Mouse (Mus musculus) monocyte, adult 2 months (primary cell): Measurements from ENCODE around the gene Rbm44.
A peak's percentile ranks its signal among the peaks of the same experiment; 100 is the strongest.

Source experiments
- DNase-seq, 2 experiments: peaks; one replicate each; pipeline ENCODE4 v3.0.0; 2022; ENCODE audit warnings: low spot score in 2 of 2, low read depth in 1 of 2

The Rbm44 gene

DNA sequence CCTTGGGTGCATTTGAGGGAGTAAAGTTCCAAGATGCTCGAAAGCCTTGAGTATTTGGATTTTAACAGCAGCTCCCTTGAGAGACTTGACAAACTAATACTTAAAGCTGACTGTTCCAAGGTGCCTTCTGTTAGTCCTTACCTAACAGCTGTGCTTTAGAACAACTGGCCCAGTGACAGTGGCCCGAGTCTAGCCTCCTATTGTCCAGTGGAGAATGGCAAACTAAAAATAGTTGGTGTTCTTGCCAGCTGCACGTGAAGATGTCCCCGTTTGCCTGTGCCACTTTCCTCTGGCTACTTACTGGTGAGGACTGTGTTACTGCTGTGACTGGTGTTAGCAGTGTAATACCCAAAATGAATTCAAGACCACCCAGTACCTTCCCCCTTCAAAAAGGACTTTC, 32.0 kb downstream of the Rbm44 start:
- DNase-seq, result no peak

DNA sequence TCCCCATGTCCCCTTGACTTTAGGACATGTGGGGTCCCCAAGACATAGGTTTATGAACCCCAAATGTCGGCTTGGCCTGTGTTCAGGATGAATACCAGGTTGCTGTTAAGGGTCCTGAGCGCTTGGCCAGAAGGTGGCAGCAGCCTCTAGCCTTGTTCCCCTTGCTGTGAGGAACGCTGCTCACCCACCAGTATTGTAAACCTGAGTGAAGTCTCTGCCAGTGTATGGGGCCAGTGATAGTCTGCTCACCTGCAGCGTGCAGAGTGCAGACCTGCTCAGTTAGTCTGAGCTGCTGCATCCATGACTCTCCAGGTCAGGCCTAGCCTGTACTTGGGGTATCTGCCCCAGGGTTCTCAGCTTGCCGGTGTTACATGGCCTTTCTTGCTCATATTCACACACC, 34.2 kb downstream of the Rbm44 start:
- peak in 1 of 2 experiments; percentile 64 for DNase-seq

DNA sequence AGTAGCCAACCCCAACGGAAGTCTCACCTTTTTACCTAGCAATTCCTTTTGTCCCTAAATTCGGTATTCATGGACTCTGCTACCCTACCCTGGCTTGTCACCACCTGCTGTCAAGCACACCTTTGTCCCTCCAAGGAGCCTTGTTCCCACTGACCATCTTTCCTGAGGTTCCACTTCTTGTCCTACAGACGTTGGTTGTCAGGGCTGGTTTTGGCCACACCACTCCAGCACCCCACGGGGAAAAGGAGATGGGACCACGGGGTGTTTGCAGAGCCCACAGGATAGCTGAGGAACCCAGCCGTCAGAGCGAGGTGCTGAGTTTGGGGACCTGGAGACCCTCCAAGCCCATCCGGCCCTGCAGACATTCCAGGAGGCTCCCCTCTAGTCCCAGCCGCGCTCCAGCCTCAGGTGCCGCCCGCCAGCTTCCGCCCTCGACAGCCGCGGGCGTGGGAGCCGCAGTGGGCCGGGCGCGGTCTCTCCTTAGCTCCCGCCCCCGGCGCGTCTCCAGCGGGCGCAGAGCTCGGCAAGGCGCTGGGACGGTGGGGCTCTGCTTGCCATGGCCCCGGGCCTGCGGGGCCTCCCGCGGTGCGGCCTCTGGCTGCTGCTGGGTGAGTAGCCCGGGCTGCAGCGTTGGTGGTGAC, 34.8 kb downstream of the Rbm44 start, which contains the start of gene Ramp1:
Gene Ramp1 (plus strand): TSS at position 290 of the 641 bp plus-strand sequence.
- DNase-seq, result peak in 1 of 2 experiments; percentile 19

DNA sequence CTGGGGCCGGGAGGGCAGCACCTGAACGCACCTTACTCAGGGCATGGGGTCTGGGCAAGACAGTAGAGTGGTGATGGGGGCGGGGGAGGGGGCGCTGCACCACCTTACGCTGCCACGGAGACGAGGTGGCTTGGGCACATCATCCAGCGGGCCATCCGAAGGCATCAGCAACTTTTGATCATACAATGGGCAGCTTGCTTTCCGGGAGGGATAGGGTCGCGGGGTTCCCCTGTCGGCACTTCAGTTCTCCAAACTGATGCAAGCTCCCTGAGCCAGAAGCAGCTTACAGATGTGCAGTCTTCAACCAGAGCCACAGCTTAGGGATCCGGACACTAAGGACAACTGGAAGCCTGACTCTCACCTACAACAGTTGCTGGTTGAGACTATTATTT, 35.3 kb downstream of the Rbm44 start:
- no peak for DNase-seq

DNA sequence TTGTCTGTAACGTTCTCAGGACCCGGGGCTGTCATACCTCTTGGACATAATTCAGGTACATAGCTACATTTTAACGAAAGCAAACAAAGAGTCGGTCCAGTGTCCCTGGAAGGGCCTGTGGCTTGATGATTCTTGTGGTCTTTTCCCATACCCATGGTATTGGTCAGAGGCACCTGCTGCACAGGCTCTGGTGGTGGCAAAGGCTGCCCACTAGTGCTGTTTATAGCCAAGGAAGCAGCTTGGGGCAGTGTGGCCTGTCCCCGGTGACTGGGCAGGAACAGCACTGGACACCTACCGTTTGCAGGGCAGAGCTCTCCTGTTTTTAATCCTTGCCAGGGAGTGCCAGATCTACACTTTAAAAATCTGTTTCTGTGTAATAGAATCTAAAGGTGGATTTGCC, 35.8 kb downstream of the Rbm44 start:
- DNase-seq, result no peak

DNA sequence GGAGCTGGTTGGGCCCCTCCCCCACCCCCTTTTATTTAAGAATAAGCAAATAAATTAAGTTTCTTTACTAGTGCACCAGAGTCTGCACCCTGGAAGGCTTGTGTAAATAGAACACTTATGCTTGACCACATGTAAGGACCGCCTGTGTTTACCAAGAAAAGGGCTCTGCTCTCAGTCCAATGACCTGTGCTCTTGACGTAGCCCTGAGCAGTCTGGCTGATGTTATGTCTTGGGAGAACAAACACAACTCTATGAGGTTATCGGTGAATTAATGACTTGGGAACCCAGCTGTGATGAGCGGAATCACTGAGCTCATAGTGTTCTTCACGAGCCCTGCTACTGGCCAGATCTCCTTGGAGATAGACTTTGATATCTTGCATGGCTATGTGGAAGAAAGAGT, 36.4 kb downstream of the Rbm44 start:
- DNase-seq, result no peak

DNA sequence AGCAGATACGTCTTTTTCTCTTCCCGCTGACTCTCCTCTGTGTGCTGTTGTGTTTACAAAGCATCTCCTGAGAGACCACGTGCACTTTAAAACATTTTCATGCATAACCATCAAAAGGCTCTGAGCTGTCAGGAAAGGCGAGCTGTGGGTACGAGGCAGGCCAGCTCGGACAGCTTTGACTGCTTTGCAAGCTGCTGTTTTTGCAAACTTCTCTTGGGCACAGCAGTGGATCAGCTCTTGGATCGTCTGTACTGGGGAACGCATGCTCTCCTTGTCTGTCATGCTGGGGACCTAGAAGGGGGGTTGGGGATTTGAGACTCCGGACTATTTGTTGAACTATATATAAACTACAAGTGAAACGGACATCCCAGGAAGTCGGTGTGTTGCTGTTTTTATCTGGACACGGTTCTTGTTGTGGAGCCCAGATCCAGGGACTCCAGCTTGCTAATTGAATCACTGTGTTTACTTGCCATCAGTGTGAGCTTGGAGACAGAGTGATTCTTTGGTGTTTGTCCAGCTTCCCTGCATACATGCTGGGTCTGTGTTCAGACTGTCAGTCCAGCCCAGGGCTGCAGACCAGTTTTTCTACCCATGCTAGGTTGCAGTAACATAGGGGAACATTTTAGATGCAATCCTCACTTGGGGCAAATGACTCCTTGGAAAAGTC, 37.0 kb downstream of the Rbm44 start:
- DNase-seq, result no peak

DNA sequence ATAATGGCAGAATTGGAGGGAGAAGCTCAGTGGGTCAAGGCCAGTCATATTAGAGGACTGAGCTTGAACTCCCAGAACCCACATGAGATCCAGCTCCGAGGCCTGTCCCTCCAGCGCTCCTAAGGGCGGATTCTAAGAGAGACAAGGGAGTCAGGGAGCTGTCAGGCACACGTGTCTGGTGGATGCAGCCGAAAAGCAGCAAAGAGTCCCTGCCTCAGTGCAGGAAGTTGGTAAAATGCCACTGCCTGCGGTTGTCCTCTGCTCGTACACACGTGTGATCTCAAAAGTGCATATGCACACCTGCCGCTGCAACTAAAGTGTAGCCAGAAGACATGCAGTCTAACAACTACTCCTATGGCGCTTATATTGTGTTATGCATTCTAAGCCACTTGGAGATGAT, 38.4 kb downstream of the Rbm44 start:
- DNase-seq, result no peak

DNA sequence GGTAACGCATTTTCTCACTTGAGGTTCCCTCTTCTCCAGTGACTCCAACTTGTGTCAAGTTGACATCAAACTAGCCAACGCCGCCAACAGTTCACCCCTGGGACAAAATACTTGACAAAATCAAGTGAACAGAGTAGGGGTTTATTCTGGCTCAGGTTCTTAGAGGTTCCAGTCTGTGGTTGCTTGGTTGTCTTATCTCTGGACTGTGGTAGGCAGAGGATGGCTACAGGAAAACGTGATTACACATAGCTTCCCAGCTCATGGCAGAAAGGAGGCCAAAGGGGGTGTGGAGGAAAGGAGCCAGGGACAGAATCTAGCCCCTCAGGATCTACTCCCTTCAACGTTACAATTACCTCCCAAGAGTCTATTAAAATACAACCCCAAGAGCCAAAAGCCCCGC, 41.8 kb downstream of the Rbm44 start:
- DNase-seq, result no peak

DNA sequence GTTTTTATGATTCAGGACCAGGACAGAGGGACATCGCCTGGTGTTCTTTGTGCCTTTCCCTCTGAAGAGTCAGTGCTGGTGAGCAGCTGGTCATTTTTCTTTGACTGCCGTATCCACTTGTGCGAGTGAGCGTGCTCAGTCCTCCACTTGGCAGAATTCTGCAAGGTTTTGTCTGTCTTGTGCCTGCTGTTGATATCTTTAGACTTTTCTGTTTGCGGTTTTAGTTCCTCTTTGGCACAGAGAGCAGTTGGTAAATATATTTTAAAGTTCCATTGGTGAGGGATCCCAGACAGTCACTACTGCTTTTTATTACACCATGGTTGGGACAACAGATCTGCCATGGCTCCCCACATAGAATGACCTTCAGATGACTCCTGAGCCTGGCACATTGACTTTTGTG, 42.4 kb downstream of the Rbm44 start:
- peak; percentile 24 for DNase-seq

DNA sequence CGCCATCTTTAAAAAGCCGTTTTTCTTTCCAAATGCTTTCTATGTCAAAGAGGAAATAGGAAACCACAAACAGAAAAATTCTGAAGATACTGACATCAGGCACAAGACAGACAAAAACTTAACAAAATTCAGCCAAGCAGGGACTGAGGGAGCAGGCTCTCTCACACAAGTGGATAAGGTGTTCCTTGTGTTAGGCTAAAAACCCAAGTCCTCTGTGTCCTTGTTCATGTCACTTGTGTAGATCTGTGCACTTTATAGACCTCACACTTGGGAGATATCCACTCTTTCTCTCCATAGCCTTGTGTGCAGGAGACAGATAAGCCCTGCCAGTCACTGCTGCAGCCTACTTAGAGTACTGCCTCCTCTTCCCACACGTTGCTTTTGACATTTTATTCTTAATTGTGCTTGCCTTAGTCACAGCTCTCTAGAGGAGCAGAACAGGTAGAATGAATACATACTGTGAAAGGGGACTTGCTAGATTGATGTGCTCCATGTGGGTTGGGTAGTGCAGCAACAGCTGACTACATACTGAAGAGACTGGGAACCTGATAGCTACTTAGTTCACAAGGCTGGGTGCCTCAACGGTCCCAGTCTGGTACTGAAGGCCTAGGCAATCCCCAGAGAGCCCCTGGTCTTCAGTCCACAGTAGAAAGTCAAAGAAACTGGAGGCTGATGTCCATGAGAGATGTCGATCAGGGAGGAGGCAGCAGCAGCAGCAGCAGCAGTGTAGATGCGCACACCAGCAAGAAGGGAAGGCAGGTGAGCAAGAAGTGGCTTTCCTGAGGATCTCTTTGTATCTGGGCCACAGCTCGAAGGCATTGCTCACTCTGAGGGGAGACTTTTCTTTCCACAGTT, 43.1 kb downstream of the Rbm44 start:
- DNase-seq, result no peak

DNA sequence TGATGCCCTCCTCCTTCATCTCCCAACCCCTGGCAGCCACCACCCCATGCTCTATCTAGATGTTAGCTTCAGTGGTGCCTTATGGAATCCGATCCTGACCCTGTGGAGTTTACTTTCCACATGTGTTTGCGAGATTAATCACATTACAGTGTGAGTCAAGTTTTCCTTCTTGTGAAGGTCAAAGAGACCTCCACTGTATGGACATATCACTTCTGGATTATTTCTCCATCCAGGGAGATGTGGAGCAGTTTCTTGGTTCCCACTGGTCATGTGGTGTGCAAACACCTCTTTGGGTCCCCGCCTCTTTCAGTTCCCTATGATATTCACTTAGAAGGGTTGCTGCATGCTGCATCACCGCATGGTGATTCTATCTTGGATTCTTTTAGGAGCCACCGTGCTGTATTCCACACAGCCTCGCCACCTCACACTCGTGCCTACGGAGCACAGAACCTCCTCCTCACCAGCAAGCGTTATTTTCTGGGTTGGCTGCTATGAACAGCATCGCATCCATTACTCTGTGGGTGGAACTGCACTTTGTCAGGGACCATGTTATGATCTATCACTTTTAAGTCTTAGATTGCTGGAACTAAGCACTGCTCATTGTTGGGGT, 44.1 kb downstream of the Rbm44 start:
- no peak for DNase-seq

DNA sequence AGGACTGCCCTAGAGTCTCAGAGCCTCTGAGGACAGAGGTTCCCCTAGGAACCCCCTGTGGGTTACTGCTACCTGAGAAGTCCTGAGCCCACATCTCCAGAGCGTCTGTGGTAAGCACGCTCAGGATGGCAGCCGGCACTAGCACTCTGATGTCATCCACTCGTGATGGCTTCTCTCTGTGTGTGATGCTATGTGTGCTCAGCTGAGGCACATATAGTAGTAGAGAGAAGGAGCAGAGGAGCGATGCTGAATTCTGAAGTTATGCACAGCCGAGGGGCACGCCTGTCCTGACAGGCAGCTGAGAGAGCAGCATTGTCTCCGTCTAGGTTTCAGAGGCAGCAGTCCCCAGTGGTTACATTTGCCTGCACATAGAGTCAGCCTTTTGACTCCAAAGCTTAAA, 47.3 kb downstream of the Rbm44 start:
- DNase-seq, result no peak

DNA sequence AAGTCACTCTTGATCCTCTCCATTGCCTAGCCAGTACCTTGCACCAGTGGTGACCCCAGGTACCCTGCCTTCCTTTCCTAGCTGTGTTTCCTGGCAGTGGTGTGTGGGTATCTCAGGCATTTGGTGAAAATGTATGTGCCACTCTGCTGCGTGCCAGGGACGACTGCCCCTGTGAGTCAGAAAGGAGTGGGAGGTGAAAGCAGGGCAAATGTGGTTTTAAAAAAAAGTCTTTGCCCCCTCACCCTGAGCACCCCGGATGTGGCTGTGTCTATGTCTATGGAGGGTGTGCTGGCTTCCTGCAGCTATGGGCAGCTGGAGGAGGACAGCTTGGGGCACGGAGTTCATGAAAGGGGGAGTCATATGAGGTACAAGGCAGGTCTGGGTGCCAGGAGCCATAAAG, 48.4 kb downstream of the Rbm44 start:
- DNase-seq, result no peak

DNA sequence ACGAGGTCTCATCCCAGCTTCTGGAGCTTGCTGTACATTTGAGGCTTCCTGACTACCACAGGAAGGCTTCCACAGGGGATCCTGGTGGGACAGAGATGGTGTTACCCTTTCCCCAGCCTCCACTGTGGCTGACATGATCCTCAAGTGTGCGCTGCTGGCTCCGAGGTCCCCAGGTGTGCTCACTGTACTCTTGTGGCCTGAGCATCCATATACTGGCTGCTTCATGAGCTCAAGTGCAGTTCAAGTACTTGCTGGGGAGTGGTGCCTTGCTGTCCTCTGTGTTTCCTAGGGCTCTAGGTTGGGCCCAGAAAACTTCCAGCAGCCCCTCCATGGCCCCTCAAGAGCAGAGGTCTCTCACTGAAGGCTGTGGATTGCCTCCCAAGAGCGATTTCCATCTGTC, 48.8 kb downstream of the Rbm44 start:
- no peak for DNase-seq

DNA sequence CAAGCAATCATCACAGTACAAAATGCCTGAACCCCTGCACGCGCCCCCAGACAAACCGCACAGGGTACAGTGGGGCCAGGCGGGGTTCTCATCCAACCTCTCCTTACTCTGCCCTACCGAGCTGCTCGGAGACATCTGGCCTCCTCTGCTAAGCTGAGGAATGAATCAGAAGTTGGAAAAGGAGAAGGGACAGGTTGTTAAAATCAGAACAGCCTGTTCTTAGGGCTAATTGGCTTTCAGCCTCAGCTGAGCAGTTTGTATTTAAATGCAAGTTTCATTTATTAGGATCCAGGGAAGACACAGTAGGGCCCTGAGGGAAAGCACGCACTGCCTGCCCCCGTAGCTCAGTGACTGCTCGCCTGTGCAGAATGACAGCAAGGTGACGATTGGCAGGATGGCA, 54.9 kb downstream of the Rbm44 start:
- DNase-seq, result no peak

DNA sequence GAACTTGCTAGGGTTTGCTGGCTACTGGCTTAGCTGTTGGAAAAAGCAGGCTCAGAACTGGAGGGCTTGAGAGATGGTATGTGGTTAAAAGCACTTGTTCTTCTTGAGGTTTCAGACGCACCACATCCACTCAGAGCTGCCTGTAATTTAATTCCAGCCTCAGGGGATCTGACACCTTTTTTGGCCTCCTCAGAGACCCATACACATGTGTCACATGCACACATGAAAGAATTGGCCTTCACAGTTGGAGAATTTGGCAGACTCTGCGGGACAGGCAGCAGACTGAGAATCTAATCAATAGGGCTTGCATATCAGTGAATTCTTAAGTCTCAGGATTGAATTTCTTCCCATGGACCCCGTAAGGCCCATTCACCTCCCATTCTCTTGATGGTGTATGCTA, 56.2 kb downstream of the Rbm44 start:
- DNase-seq, result no peak

DNA sequence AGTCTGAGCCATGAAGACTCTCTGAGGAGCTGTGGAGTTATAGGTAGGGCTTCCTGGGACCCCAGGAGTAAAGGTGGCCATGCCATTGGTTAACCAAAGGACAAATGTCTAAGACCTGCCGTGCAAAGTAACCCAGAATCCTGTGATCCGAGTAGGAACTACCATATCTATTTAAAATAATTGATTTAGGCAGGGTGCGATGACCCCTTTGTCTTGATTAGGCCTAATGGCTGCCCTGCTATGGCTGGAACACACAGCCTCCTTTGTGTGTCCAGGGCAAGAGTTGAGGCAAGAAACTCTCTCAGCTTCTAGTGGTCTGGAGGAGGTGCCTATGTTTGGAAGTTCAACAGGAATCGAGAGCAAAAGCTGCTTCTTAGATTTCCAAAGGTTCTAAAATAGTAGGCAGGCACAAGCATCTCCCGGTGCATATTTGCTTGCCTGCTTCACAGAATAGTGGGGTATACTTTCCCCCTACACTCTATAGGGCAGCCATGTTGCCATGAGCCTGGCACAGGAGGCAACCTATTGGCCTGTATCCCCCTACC, 59.4 kb downstream of the Rbm44 start:
- DNase-seq, result no peak

DNA sequence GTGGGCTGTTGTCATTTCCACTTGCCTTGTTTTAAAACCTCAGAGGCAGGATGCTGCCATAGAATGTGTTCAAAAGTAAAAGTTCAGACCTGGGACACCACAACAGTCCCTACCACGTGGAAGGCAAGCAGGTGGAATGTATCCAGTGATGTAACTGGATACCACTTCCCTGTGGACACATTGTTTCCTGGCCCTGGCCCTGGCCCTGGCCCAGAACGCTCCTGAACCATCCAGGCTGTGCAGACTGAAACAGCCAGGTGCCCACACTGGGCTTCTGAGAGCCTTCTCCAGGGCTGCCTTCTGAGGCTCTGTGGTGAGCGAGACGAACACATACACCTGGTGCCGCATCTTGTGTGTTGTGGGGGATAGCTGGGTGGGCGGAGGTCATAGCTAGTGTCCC, 60.8 kb downstream of the Rbm44 start:
- no peak for DNase-seq

DNA sequence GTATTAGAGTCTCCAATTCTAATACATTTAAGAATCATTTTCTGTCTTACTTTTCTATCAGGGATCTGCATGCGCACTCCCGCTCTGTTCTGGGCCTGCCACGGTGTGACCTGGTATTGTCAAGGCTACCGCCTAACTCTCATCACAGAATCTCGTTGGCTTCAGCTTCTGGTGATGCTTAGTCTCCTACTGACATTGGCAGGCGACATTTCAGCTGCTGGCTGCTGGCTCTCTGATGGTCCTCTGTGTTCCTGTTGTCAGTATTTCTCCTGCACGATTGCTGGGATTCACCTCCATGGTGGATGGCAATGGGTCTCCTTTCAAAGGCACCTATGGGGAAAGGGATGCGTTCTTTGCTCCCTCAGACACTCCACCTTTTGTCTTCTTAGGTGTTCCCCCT, 61.4 kb downstream of the Rbm44 start:
- DNase-seq, result no peak

DNA sequence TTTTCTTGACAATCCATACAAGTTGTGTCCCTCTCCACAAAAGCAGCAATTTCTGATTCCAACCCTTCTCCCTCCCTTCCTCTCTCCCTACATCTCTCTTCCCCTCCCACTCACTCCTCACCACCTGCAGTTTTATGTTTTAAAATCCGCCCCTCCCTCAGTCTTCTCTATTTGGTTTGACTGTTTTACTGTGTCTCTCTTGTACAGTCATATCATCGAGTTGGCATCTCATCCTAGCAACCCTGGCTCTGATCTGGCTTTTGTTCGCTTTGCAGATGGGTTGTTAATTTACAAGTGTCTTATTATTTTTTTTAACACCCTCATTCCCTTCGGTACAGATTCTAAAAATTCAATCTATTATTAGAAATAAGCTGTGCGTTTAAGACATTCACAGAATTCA, 62.0 kb downstream of the Rbm44 start:
- DNase-seq, result no peak
